In the genomic region with DNA sequence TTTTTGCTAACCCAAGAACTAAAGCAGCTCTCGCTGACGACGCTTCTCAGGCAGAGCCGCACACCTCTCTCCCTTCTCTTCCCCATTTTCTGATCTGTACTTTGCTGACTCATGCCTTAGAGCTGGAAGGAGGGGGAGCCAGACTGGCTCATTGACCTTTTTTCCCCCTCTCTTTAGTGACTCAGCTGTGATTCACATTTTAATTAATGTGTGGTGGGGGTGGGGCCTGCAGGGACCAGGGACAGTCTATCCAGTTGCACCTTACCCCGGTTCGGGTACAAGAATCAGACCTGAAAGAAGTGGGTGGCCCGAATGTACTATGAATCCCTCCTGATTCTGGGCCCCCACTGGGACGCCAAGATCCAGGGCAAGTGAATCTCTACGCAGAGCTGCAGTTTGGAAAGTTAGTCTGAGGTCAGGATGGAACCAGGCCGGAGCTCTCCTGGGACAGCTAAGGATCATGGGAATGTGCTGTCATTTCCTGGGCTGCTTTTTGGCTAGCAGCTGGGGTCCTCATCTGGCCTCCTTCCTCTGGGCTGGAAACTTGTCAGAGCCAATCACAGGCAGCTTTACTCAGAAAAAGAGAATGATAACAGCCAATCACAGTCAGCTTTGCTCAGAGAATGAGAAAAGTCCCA, we compare ENCODE assay signal across 8 mouse cellular contexts.
DNase-seq lines count a peak whose midpoint lies in the region; ATAC-seq lines count a peak whose summit lies in the region.

No protein-coding gene starts in this region.

- 76% methylated on average over 10 of the region's 10 CpGs for WGBS in hindbrain, embryonic 10.5 days
- 71% methylated on average over 10 of the region's 10 CpGs for WGBS in hindbrain, embryonic 13.5 days
- WGBS in liver, embryonic 12.5 days (ENCODE audit: insufficient replicate concordance) = 51% methylated on average over 10 of the region's 10 CpGs

- no peak overlapping the region for H3K4me2 ChIP-seq in hindbrain, embryonic 13.5 days
- no peak overlapping the region for H3K4me2 ChIP-seq in liver, embryonic 12.5 days

- no peak overlapping the region for H3K9ac ChIP-seq in hindbrain, embryonic 13.5 days
- H3K9ac ChIP-seq in liver, embryonic 12.5 days = no peak overlapping the region

- H3K27ac ChIP-seq in hindbrain, embryonic 10.5 days = 0 out of 2 replicates have a peak overlapping the region, but pooled peaks have one; percentile 23
- no peak overlapping the region for H3K27ac ChIP-seq in hindbrain, embryonic 13.5 days
- H3K27ac ChIP-seq in liver, embryonic 12.5 days = no peak overlapping the region

- peaks cover 12% of the 10 kb centered on the region for H3K4me1 ChIP-seq in hindbrain, embryonic 10.5 days (replicated peaks)
- H3K4me1 ChIP-seq in hindbrain, embryonic 13.5 days (replicated peaks) = peaks cover 10% of the 10 kb centered on the region; the same call in 1 of the 2 replicates
- H3K4me1 ChIP-seq in liver, embryonic 12.5 days = no peaks in the 10 kb centered on the region

- H3K36me3 ChIP-seq in hindbrain, embryonic 10.5 days = no peaks in the 10 kb centered on the region
- no peaks in the 10 kb centered on the region for H3K36me3 ChIP-seq in hindbrain, embryonic 13.5 days
- no peaks in the 10 kb centered on the region for H3K36me3 ChIP-seq in liver, embryonic 12.5 days

- H3K4me3 ChIP-seq in hindbrain, embryonic 10.5 days = no peak overlapping the region
- no peak overlapping the region for H3K4me3 ChIP-seq in hindbrain, embryonic 13.5 days
- no peak overlapping the region for H3K4me3 ChIP-seq in liver, embryonic 12.5 days

- H3K27me3 ChIP-seq in hindbrain, embryonic 10.5 days (ENCODE audit: insufficient read depth, poor library complexity, severe bottlenecking) = no peaks in the 10 kb centered on the region
- H3K27me3 ChIP-seq in hindbrain, embryonic 13.5 days = no peaks in the 10 kb centered on the region
- no peaks in the 10 kb centered on the region for H3K27me3 ChIP-seq in liver, embryonic 12.5 days (replicated peaks)

- H3K9me3 ChIP-seq in hindbrain, embryonic 10.5 days = no peaks in the 10 kb centered on the region
- no peaks in the 10 kb centered on the region for H3K9me3 ChIP-seq in hindbrain, embryonic 13.5 days
- H3K9me3 ChIP-seq in liver, embryonic 12.5 days (replicated peaks) = no peaks in the 10 kb centered on the region

- ATAC-seq in hindbrain, embryonic 13.5 days (ENCODE audit: low FRiP score) = no peak
- ATAC-seq in liver, embryonic 12.5 days = no peak

- peak; percentile 8 for DNase-seq in hindbrain, embryonic 10.5 days (ENCODE audit: low spot score)
- DNase-seq in 3T3-L1 (ENCODE audit: low read depth, low spot score) (peak; percentile 99), adipocyte (ENCODE audit: low spot score) (peak; percentile 100)
- DNase-seq in gastrocnemius, postnatal 25 days = peak; percentile 82
- DNase-seq in mesoderm, embryonic 11.5 days (ENCODE audit: low read depth, low spot score) = peak; percentile 30
- DNase-seq in T-cell, adult 2 months (ENCODE audit: low spot score) = no peak
